Mouse (Mus musculus): Measurements from ENCODE around the gene Arpc4.

DNA sequence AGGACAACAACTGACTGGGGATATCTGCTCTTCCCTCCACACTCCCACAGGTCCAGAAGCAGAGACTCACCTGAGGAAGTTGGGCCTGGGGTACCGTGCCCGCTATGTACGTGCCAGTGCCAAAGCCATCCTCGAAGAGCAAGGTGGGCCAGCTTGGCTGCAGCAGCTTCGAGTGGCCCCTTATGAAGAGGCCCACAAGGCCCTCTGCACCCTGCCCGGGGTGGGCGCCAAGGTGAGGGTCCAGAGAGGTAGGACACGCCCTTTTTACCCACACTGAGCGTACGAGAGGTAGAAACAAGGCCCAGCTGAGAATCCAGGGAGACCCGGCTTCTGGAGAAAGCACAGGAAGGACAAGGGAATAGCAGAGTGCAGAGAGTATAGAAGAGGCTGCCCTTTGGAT is 46.2 kb upstream of the Arpc4 start:
- TF ChIP-seq POLR2A (IDR thresholded peaks at IDR 0.05; ENCODE audit: low read depth, low read length) = no peak
- TF ChIP-seq HCFC1 (IDR thresholded peaks at IDR 0.05; ENCODE audit: low read depth, low read length) = no peak
- TF ChIP-seq EP300 (IDR thresholded peaks at IDR 0.05; ENCODE audit: low read length) = no peak
- no peak for TF ChIP-seq ZKSCAN1 (IDR thresholded peaks at IDR 0.05; ENCODE audit: borderline replicate concordance, low read depth, low read length)
- TF ChIP-seq ZC3H11A (IDR thresholded peaks at IDR 0.05; ENCODE audit: low read depth, low read length) = no peak
- no peak for TF ChIP-seq USF1 (IDR thresholded peaks at IDR 0.05; ENCODE audit: low read depth, low read length)
- TF ChIP-seq CTCF (conservative IDR thresholded peaks at IDR 0.05 in 1 of 2, IDR thresholded peaks at IDR 0.05 in 1 of 2; ENCODE audit: low read depth in 2 of 2, low read length in 2 of 2) = no peak
- TF ChIP-seq USF2 (conservative IDR thresholded peaks at IDR 0.05; ENCODE audit: low read depth, low read length) = no peak
- TF ChIP-seq POLR2AphosphoS2 (IDR thresholded peaks at IDR 0.05; ENCODE audit: low read depth, low read length) = no peak
- no peak for TF ChIP-seq KAT2A (IDR thresholded peaks at IDR 0.05; ENCODE audit: insufficient replicate concordance, low read length)
- no peak for TF ChIP-seq MAX (IDR thresholded peaks at IDR 0.05; ENCODE audit: low read length)
